Mouse (Mus musculus) layer of hippocampus, adult 18-20 months (tissue): ENCODE data around the gene Exoc7. TPM values are rescaled to one million over a fixed set of nuclear protein-coding genes. Genes with fewer than 3 reads are reported as not detected.

Experiments used
- DNase-seq, 2 experiments: peaks; one replicate each; pipeline ENCODE4 v3.0.0; 2022; ENCODE audit warnings: low spot score in 2 of 2
- total RNA-seq, 2 experiments: library from RNA; stranded (reverse); gene quantifications; 2 replicates each; pipeline ENCODE4 v1.2.3; 2021

Gene Exoc7
- total RNA-seq, 2 experiments from 2014 or later = 69.4 to 85.5 TPM

- DNase-seq = no peak
Measured at GRCm38 (mm10) chr11:116247502-116248222, 59.4 kb downstream of the Exoc7 start.

DNA sequence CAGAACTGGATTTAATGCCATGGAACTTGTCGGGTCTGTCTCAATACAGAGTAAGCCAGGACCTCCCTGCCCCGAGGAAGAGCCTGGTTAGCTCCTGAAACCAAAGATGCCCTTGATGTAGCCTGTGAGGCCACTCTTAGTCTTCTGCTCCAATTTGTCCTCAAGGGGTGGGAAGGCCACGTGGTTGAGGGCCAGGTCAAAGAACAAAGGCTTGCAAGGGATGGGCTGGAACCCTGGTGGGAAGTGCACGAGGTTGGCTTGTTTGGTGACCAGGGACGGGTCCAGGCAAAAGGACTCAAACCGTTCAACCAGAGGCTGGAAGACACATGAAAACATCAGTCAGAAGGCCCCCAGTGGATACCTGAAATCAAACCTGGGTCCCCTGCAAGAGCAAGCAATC lies 61.4 kb downstream of the Exoc7 start:
- no peak for DNase-seq

DNA sequence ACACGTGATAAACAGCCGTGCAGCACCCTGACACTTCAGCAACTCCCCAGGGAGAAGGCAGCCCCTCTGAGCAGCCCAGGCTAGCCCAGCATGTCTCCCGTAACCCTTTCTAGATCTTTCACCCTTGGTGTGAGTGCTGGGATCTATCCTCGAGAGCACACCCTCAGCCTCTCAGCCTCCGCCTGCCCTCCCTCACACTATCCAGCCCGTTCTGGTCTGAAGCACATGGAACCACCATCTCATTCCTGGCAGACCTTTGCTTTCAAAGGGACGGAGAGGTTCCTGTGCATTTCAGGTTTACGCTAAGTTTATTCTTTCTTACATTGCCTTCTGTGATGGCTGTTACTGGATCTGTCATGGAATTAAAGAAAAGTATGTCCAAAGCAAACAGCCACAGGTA lies 62.5 kb downstream of the Exoc7 start:
- DNase-seq = no peak

- no peak for DNase-seq
Measured at GRCm38 (mm10) chr11:116241744-116242235, 65.2 kb downstream of the Exoc7 start.

- DNase-seq = no peak
Measured at GRCm38 (mm10) chr11:116239797-116240196, 67.2 kb downstream of the Exoc7 start.

Other genes starting within 250 kb of the Exoc7 start
- 1 to 10 TPM; 1.6 to 3.0 TPM for gene Unc13d, start 229.3 kb downstream of the Exoc7 start, total RNA-seq
- gene Wbp2, start 220.2 kb downstream of the Exoc7 start, total RNA-seq = 100 to 1,000 TPM; 450 to 480 TPM
- 1 to 10 TPM; 4.8 to 6.2 TPM for gene Trim47, start 180.0 kb downstream of the Exoc7 start, total RNA-seq
- gene Trim65, start 176.1 kb downstream of the Exoc7 start, total RNA-seq = 1 to 10 TPM; 6.7 to 8.3 TPM
- 10 to 100 TPM; 60.2 to 61.2 TPM for gene Mrpl38, start 168.4 kb downstream of the Exoc7 start, total RNA-seq
- gene Fbf1, start 139.1 kb downstream of the Exoc7 start, total RNA-seq = 10 to 100 TPM; 82.3 to 83.6 TPM
- 10 to 100 TPM; 33.7 to 39.8 TPM for gene Ten1, start 108.4 kb downstream of the Exoc7 start, total RNA-seq
- 100 to 1,000 TPM; 125 TPM for gene Acox1, start 108.2 kb downstream of the Exoc7 start, total RNA-seq
- under 1 TPM; 0.61 to 0.74 TPM for gene Evpl, start 69.2 kb downstream of the Exoc7 start, total RNA-seq
- 10 to 100 TPM; 69.4 to 71.3 TPM for gene Srp68, start 33.0 kb downstream of the Exoc7 start, total RNA-seq
- not detected for gene Galr2, start 26.3 kb downstream of the Exoc7 start, total RNA-seq
- gene Foxj1, start 28.2 kb upstream of the Exoc7 start, total RNA-seq = 1 to 10 TPM; 6.2 to 7.5 TPM
- gene Rnf157, start 105.8 kb upstream of the Exoc7 start, total RNA-seq = 100 to 1,000 TPM; 245 to 252 TPM
- gene Ubald2, start 126.9 kb upstream of the Exoc7 start, total RNA-seq = 10 to 100 TPM; 33.3 to 40.5 TPM
- not detected for gene Qrich2, start 159.0 kb upstream of the Exoc7 start, total RNA-seq
- gene Prpsap1, start 187.0 kb upstream of the Exoc7 start, total RNA-seq = 10 to 100 TPM; 87.0 to 91.5 TPM
- 1 to 10 TPM in 1 of 2 experiments, under 1 TPM in 1; 0.84 to 2.3 TPM for gene Sphk1, start 223.7 kb upstream of the Exoc7 start, total RNA-seq